Mouse (Mus musculus) liver, embryonic 14.5 days (tissue): Measurements from ENCODE around the gene Gm37240. TPM values are rescaled to one million over a fixed set of nuclear protein-coding genes. Genes with fewer than 3 reads are reported as not detected.

Source experiments
- ATAC-seq: fragments of 200-750 bp; cut with Nextera tagmentation; 2 replicates; pipeline ENCODE4 v1.8.0; 2017; ENCODE audit warnings: moderate number of reproducible peaks, mild to moderate bottlenecking, moderate library complexity; ENCODE audit not compliant: insufficient read depth
- DNase-seq, 3 experiments: peaks; one replicate each; pipeline ENCODE4 v3.0.0-alpha.2; 2012 to 2013; ENCODE audit warnings: low read depth in 3 of 3, low spot score in 3 of 3
- H3K27ac ChIP-seq: fragments of 300-500 bp; sonication (generic); 2 replicates; pipeline ENCODE4 v1.5.1; 2014; ENCODE audit warnings: moderate library complexity, mild to moderate bottlenecking, control low read depth, inconsistent platforms
- H3K27me3 ChIP-seq: fragments of 300-500 bp; sonication (generic); 2 replicates; pipeline ENCODE4 v1.6.1; 2014; ENCODE audit warnings: mild to moderate bottlenecking, low read length, moderate library complexity; ENCODE audit not compliant: control insufficient read depth, insufficient read depth
- H3K36me3 ChIP-seq: fragments of 300-500 bp; sonication (generic); replicated peaks from 2 replicates; pipeline ENCODE4 v1.6.1; 2014; ENCODE audit warnings: low read depth; ENCODE audit not compliant: control insufficient read depth, insufficient read depth
- H3K4me1 ChIP-seq, 2 experiments: fragments of 200-500 bp in 1 of 2; fragments of 300-500 bp in 1 of 2; sonication (generic) in 1 of 2; replicated peaks; 2 replicates each; pipeline ENCODE4 v1.6.1; 2012 to 2014; ENCODE audit warnings: antibody characterized with exemption in 1 of 2, inconsistent platforms in 1 of 2, low read length in 1 of 2; ENCODE audit not compliant: control insufficient read depth in 2 of 2, insufficient read depth in 2 of 2
- H3K4me2 ChIP-seq: fragments of 300-500 bp; sonication (generic); 2 replicates; pipeline ENCODE4 v1.6.1; 2014; ENCODE audit warnings: low read depth, mild to moderate bottlenecking, control low read depth, moderate library complexity
- H3K4me3 ChIP-seq, 2 experiments: fragments of 200-500 bp in 1 of 2; fragments of 300-500 bp in 1 of 2; sonication (generic) in 1 of 2; 2 replicates each; pipeline ENCODE4 v1.5.1; 2012 to 2014; ENCODE audit warnings: low read depth in 2 of 2, low read length in 2 of 2, mild to moderate bottlenecking in 2 of 2, control low read depth in 1 of 2, inconsistent platforms in 1 of 2, moderate library complexity in 1 of 2; ENCODE audit not compliant: insufficient read depth in 1 of 2
- H3K9ac ChIP-seq: fragments of 300-500 bp; sonication (generic); replicated peaks from 2 replicates; pipeline ENCODE4 v1.6.1; 2014; ENCODE audit warnings: mild to moderate bottlenecking, control low read depth, moderate library complexity
- H3K9me3 ChIP-seq: fragments of 300-500 bp; sonication (generic); 2 replicates; pipeline ENCODE4 v1.6.1; 2016; ENCODE audit warnings: low read length, mixed read lengths; ENCODE audit not compliant: control insufficient read depth
- CTCF ChIP-seq: IDR thresholded peaks from 2 replicates; pipeline ENCODE4 v1.5.1; 2016; ENCODE audit warnings: antibody characterized with exemption, low read depth, control low read depth
- EP300 ChIP-seq: IDR thresholded peaks from 2 replicates; pipeline ENCODE4 v1.6.1; 2016; ENCODE audit warnings: antibody characterized with exemption, low read depth
- WGBS: fragments of 180-500 bp; shearing (Covaris S2); extraction: QIAGEN DNeasy Blood & Tissue Kit; methylation state at CpG from one replicate; pipeline ENCODE4 v1.1.7; 2014; ENCODE audit not compliant: insufficient replicate concordance; 5-methylcytosine and 5-hydroxymethylcytosine counted together
- polyA plus RNA-seq, 2 experiments: library from polyadenylated mRNA; depleted of rRNA in 1 of 2; stranded (reverse) in 1 of 2; unstranded in 1 of 2; fragments of >200 nt; fragmentation: Nextera tagmentation in 1 of 2; extraction: Ambion mirVana in 1 of 2; gene quantifications; 2 replicates each; pipeline versions ENCODE4 v1.2.1 to v1.2.3; 2012 to 2014

Gm37240 gene
- polyA plus RNA-seq, 2 experiments, result 0.03 to 0.30 TPM

GRCm38 (mm10) chr3:85727171-85727570 is 160.1 kb downstream of the Gm37240 start:
- Histone ChIP-seq H3K4me2 (no peak overlapping the region), H3K4me3 (no peak overlapping the region), H3K9ac (no peak overlapping the region), H3K36me3 (no peaks in the 10 kb centered on the region), H3K27me3 (no peaks in the 10 kb centered on the region), H3K27ac (no peak overlapping the region), H3K9me3 (no peaks in the 10 kb centered on the region), H3K4me1 (peaks cover 14 to 17% of the 10 kb centered on the region in 2 experiments)
- TF ChIP-seq CTCF (no peak), EP300 (no peak)
- WGBS, result 52% methylated on average over 2 of the region's 2 CpGs
- DNase-seq (no peak), ATAC-seq (no peak)

- DNase-seq (no peak), ATAC-seq (no peak)
- 61% methylated on average over 3 of the region's 3 CpGs for WGBS
- Histone ChIP-seq H3K4me2 (no peak overlapping the region), H3K27ac (no peak overlapping the region), H3K4me3 (no peak overlapping the region), H3K4me1 (peaks cover 14 to 17% of the 10 kb centered on the region in 2 experiments), H3K27me3 (no peaks in the 10 kb centered on the region), H3K9ac (no peak overlapping the region), H3K9me3 (no peaks in the 10 kb centered on the region), H3K36me3 (no peaks in the 10 kb centered on the region)
- TF ChIP-seq EP300 (no peak), CTCF (no peak)
Measured at GRCm38 (mm10) chr3:85725971-85726370, 161.3 kb downstream of the Gm37240 start.

GRCm38 (mm10) chr3:85725110-85725509 is 162.2 kb downstream of the Gm37240 start:
- peak overlapping the region; percentile 65 for H3K27ac ChIP-seq
- no peak overlapping the region for H3K4me3 ChIP-seq
- 13% methylated on average over 2 of the region's 2 CpGs for WGBS
- no peaks in the 10 kb centered on the region for H3K36me3 ChIP-seq
- peaks cover 14 to 17% of the 10 kb centered on the region in 2 experiments for H3K4me1 ChIP-seq
- ATAC-seq (peak; percentile 100), DNase-seq (peak; percentile 65 to 71 (median 68))
- no peak overlapping the region for H3K9ac ChIP-seq
- peak; percentile 91 for TF ChIP-seq EP300
- TF ChIP-seq CTCF, result no peak
- H3K27me3 ChIP-seq, result no peaks in the 10 kb centered on the region
- H3K9me3 ChIP-seq, result no peaks in the 10 kb centered on the region
- peak overlapping the region; percentile 39 for H3K4me2 ChIP-seq

GRCm38 (mm10) chr3:85722581-85722980 is 164.7 kb downstream of the Gm37240 start:
- DNase-seq (no peak), ATAC-seq (no peak)
- 83% methylated on average over 6 of the region's 6 CpGs for WGBS
- Histone ChIP-seq H3K27ac (no peak overlapping the region), H3K9me3 (no peaks in the 10 kb centered on the region), H3K9ac (no peak overlapping the region), H3K4me2 (no peak overlapping the region), H3K27me3 (no peaks in the 10 kb centered on the region), H3K4me1 (peaks cover 14 to 17% of the 10 kb centered on the region in 2 experiments), H3K36me3 (no peaks in the 10 kb centered on the region), H3K4me3 (no peak overlapping the region)
- TF ChIP-seq CTCF (no peak), EP300 (no peak)

- H3K4me3 ChIP-seq, result no peak overlapping the region
- no peak overlapping the region for H3K4me2 ChIP-seq
- 43% methylated on average over 4 of the region's 4 CpGs for WGBS
- no peaks in the 10 kb centered on the region for H3K36me3 ChIP-seq
- DNase-seq, result no peak
- H3K9me3 ChIP-seq, result no peaks in the 10 kb centered on the region
- no peak for TF ChIP-seq EP300
- no peak for TF ChIP-seq CTCF
- no peaks in the 10 kb centered on the region for H3K27me3 ChIP-seq
- H3K4me1 ChIP-seq, result peaks cover 0 to 9% of the 10 kb centered on the region in 2 experiments; a peak in 2 of 4 replicates
- H3K9ac ChIP-seq, result no peak overlapping the region
- H3K27ac ChIP-seq, result no peak overlapping the region
- peak; percentile 52; the same call in 1 of the 2 replicates for ATAC-seq
Measured at GRCm38 (mm10) chr3:85715764-85716297, 171.5 kb downstream of the Gm37240 start.
